Mouse (Mus musculus): Measurements from ENCODE around the gene Cfap100. TPM values are rescaled to one million over a fixed set of nuclear protein-coding genes. Genes with fewer than 3 reads are reported as not detected.
A peak's percentile ranks its signal among the peaks of the same experiment; 100 is the strongest.

The Cfap100 gene
- polyA plus RNA-seq, 1 experiment from 2014 or later = 0.53 TPM

DNA sequence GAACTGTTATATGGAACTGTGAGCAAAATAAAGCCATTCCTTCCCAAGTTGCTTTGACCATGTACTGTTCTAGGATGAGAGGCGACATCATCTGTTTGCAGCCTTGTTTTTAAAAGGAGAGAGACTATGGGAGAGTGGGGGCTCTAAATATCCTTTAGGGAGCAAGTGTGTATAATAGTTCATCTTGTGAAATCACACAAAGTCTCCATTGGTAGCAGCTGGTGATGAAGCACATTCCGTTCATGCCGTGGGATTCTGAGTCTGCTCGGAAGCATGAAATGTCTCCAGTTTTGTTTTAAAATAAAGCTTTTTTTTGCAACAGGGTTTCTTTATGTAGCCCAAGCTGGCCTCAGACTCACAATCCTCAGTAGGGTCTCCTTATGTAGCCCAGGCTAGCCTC is 2.6 kb downstream of the Cfap100 start:
- H3K9ac ChIP-seq (ENCODE audit: low read depth, low read length) = no peak overlapping the region
- H3K4me3 ChIP-seq (ENCODE audit: low read length) = no peak overlapping the region
- H3K4me2 ChIP-seq (replicated peaks; ENCODE audit: low read depth, low read length) = no peak overlapping the region
- no peaks in the 10 kb centered on the region for H3K9me3 ChIP-seq (ENCODE audit: control insufficient read depth, low read length)
- peaks cover 9% of the 10 kb centered on the region; the same call in 1 of the 2 replicates for H3K27me3 ChIP-seq (ENCODE audit: control insufficient read depth, insufficient read depth, low read length)
- H3K4me1 ChIP-seq (ENCODE audit: control insufficient read depth, insufficient read depth, low read length) = peaks cover 10% of the 10 kb centered on the region; the same call in 1 of the 2 replicates
- ATAC-seq (ENCODE audit: low FRiP score, low TSS enrichment) = no peak
- no peaks in the 10 kb centered on the region for H3K36me3 ChIP-seq (ENCODE audit: control insufficient read depth, insufficient read depth, low read length)
- 87% methylated on average over 4 of the region's 4 CpGs for WGBS
- H3K27ac ChIP-seq (ENCODE audit: low read depth, low read length) = no peak overlapping the region

DNA sequence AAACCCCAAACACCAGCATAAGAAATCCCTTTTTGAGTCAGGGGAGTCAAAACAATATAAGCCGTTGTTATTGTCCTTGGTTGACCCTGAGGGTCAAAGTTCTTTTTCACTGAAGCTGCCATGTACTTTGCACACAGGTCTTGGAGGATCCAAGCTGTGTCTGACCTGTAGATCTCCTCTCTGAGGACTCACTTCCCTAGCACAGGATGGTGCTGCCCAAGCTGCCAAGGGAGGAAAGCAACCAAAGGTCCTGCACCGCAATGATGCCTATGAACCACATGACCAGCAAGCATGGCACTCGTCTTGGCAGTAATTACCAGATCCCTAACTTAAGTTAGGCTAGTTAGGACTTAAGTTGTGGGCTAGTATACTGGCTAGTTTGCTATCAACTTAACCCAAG is 3.2 kb downstream of the Cfap100 start:
- Histone ChIP-seq H3K4me2 (replicated peaks; ENCODE audit: low read depth, low read length) (no peak overlapping the region), H3K4me1 (ENCODE audit: control insufficient read depth, insufficient read depth, low read length) (peaks cover 10% of the 10 kb centered on the region; the same call in 1 of the 2 replicates), H3K4me3 (ENCODE audit: low read length) (no peak overlapping the region), H3K9me3 (ENCODE audit: control insufficient read depth, low read length) (no peaks in the 10 kb centered on the region), H3K27ac (ENCODE audit: low read depth, low read length) (no peak overlapping the region), H3K9ac (ENCODE audit: low read depth, low read length) (no peak overlapping the region), H3K27me3 (ENCODE audit: control insufficient read depth, insufficient read depth, low read length) (peaks cover 9% of the 10 kb centered on the region; the same call in 1 of the 2 replicates), H3K36me3 (ENCODE audit: control insufficient read depth, insufficient read depth, low read length) (no peaks in the 10 kb centered on the region)
- WGBS = 91% methylated on average over 3 of the region's 3 CpGs
- ATAC-seq (ENCODE audit: low FRiP score, low TSS enrichment) = no peak

DNA sequence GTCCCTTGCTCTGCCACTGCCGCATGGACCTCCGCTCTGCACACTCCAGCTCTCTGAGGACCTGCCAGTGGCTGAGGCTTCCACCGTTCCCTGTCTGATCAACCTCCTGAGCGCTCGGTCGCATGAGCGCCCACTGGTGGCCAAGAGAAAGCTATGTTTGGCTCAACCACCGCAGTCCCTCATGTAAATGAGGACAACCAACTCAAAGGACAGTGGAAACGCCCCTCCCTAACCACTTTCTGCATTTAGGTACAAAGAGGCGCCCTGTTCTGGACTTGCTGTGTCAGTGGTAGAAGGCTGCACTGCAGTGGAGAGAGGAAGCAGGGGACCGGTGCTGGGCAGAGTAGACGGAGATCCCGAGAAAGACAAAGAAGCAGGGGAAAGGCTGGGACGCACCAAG is 6.0 kb downstream of the Cfap100 start:
- H3K4me3 ChIP-seq (ENCODE audit: low read length) = peak overlapping the region; percentile 16; the same call in 1 of the 2 replicates
- no peak overlapping the region for H3K9ac ChIP-seq (ENCODE audit: low read depth, low read length)
- no peaks in the 10 kb centered on the region for H3K9me3 ChIP-seq (ENCODE audit: control insufficient read depth, low read length)
- H3K36me3 ChIP-seq (ENCODE audit: control insufficient read depth, insufficient read depth, low read length) = no peaks in the 10 kb centered on the region
- 4% methylated on average over 14 of the region's 14 CpGs for WGBS
- 0 out of 2 replicates have a peak, but pooled peaks cover 6% of the 10 kb centered on the region for H3K4me1 ChIP-seq (ENCODE audit: control insufficient read depth, insufficient read depth, low read length)
- no peak overlapping the region for H3K27ac ChIP-seq (ENCODE audit: low read depth, low read length)
- H3K4me2 ChIP-seq (replicated peaks; ENCODE audit: low read depth, low read length) = peak overlapping the region; percentile 36
- peaks cover 6% of the 10 kb centered on the region; the same call in 1 of the 2 replicates for H3K27me3 ChIP-seq (ENCODE audit: control insufficient read depth, insufficient read depth, low read length)
- peak; percentile 87 for ATAC-seq (ENCODE audit: low FRiP score, low TSS enrichment)

DNA sequence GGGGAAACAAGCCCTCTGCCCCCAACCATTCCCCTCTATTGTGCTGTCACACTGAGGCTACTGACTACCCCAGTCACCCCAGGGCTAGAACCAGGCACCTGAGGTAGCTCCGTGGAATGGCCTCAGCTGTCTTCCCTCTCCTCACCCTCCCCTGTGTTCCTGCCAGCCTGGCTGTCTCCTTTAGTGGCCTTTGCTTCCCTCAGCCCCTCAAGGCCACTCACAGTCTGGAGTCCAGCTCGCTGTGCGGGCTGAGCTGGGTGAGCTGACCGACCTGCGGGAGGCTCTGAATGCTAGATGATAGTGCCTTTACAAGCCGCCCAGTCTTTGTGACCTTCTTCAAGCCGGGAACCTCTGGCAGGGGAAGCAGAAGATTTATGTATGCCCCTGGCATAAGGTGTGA is 16.7 kb downstream of the Cfap100 start:
- 58% methylated on average over 7 of the region's 7 CpGs for WGBS
- no peak overlapping the region for H3K27ac ChIP-seq (ENCODE audit: low read depth, low read length)

DNA sequence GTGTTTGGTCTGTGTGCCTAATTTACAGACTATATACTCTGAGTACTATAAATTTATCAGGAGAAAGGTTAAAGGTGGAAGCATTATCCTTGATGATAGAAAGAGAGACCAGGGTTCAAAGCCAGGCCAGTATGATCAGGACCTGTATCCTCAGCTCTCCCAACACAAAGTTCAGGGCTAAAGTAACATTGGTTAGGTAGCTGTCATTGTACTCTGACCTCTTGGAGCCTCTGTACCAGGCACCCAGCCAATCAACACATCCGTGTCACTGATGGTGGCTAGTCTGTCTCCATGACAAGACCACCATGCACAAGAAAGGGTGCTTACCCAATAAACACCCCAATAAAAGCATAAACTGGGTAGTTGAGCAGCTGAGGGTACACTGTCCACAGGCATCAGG is 17.6 kb downstream of the Cfap100 start:
- no peaks in the 10 kb centered on the region for H3K9me3 ChIP-seq (ENCODE audit: control insufficient read depth, low read length)
- no peaks in the 10 kb centered on the region for H3K4me1 ChIP-seq (ENCODE audit: control insufficient read depth, insufficient read depth, low read length)
- H3K27ac ChIP-seq (ENCODE audit: low read depth, low read length) = no peak overlapping the region
- H3K27me3 ChIP-seq (ENCODE audit: control insufficient read depth, insufficient read depth, low read length) = no peaks in the 10 kb centered on the region
- no peak overlapping the region for H3K9ac ChIP-seq (ENCODE audit: low read depth, low read length)
- no peaks in the 10 kb centered on the region; the same call in 1 of the 2 replicates for H3K36me3 ChIP-seq (ENCODE audit: control insufficient read depth, insufficient read depth, low read length)
- H3K4me3 ChIP-seq (ENCODE audit: low read length) = no peak overlapping the region
- no peak for ATAC-seq (ENCODE audit: low FRiP score, low TSS enrichment)
- 67% methylated on average over 1 of the region's 1 CpGs for WGBS
- no peak overlapping the region for H3K4me2 ChIP-seq (replicated peaks; ENCODE audit: low read depth, low read length)

More for the DNA sequence above, 16.7 kb downstream of the Cfap100 start:
- Histone ChIP-seq H3K9me3 (ENCODE audit: control insufficient read depth, low read length) (no peaks in the 10 kb centered on the region), H3K36me3 (ENCODE audit: control insufficient read depth, insufficient read depth, low read length) (no peaks in the 10 kb centered on the region), H3K9ac (ENCODE audit: low read depth, low read length) (no peak overlapping the region), H3K4me1 (ENCODE audit: control insufficient read depth, insufficient read depth, low read length) (no peaks in the 10 kb centered on the region), H3K4me2 (replicated peaks; ENCODE audit: low read depth, low read length) (no peak overlapping the region), H3K4me3 (ENCODE audit: low read length) (no peak overlapping the region), H3K27me3 (ENCODE audit: control insufficient read depth, insufficient read depth, low read length) (no peaks in the 10 kb centered on the region)
- ATAC-seq (ENCODE audit: low FRiP score, low TSS enrichment) = no peak

DNA sequence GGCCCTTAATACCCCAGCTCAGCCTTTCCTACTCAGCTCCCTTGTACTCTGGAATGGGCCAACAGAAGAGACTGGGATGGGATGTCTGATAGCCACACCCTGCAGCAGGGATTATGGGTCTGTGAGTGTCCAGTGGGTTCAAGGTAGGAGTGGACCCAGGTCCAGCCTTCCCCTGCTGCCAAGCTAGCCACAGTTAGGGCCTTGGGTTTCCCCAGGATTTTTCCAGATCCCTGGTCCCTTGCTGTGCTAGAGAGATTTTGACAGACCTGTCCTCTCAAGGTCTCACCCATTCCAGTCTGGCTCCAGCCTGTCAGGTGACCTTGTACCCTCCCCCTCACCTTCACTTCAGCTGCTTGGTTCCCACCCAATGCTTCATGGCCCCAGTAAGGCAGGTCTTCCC is 20.0 kb downstream of the Cfap100 start:
- H3K27me3 ChIP-seq (ENCODE audit: control insufficient read depth, insufficient read depth, low read length) = no peaks in the 10 kb centered on the region
- H3K4me2 ChIP-seq (replicated peaks; ENCODE audit: low read depth, low read length) = no peak overlapping the region
- H3K9me3 ChIP-seq (ENCODE audit: control insufficient read depth, low read length) = no peaks in the 10 kb centered on the region

DNA sequence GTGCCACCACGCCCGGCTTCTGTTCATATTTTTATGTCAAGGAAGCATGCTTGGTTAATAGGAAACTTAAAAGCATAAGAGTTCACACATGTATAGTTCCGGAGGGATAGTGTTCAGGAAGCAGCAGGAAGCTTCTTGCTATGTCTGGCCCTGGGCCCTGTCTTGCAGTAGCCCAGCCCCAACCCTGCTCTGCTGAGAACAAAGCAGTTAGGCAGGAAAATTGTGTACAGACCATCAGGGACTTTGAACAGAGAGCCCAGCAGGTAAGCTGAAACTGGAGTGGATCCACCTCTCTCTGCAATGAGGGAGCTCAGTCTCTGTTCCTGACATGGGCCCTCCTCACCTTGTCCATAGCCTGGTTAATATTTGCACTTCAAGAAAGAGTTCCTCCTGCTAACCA is 31.3 kb downstream of the Cfap100 start:
- Histone ChIP-seq H3K36me3 (ENCODE audit: control insufficient read depth, insufficient read depth, low read length) (peaks cover 7% of the 10 kb centered on the region; the same call in 1 of the 2 replicates), H3K4me2 (replicated peaks; ENCODE audit: low read depth, low read length) (no peak overlapping the region), H3K27ac (ENCODE audit: low read depth, low read length) (no peak overlapping the region), H3K9me3 (ENCODE audit: control insufficient read depth, low read length) (no peaks in the 10 kb centered on the region), H3K27me3 (ENCODE audit: control insufficient read depth, insufficient read depth, low read length) (no peaks in the 10 kb centered on the region), H3K4me1 (ENCODE audit: control insufficient read depth, insufficient read depth, low read length) (no peaks in the 10 kb centered on the region), H3K9ac (ENCODE audit: low read depth, low read length) (no peak overlapping the region), H3K4me3 (ENCODE audit: low read length) (no peak overlapping the region)
- WGBS = 94% methylated on average over 3 of the region's 3 CpGs
- ATAC-seq (ENCODE audit: low FRiP score, low TSS enrichment) = no peak

More for the DNA sequence above, 20.0 kb downstream of the Cfap100 start:
- Histone ChIP-seq H3K27ac (ENCODE audit: low read depth, low read length) (no peak overlapping the region), H3K36me3 (ENCODE audit: control insufficient read depth, insufficient read depth, low read length) (peaks cover 2% of the 10 kb centered on the region; the same call in 1 of the 2 replicates), H3K9ac (ENCODE audit: low read depth, low read length) (no peak overlapping the region), H3K4me3 (ENCODE audit: low read length) (no peak overlapping the region), H3K4me1 (ENCODE audit: control insufficient read depth, insufficient read depth, low read length) (no peaks in the 10 kb centered on the region)
- ATAC-seq (ENCODE audit: low FRiP score, low TSS enrichment) = no peak

DNA sequence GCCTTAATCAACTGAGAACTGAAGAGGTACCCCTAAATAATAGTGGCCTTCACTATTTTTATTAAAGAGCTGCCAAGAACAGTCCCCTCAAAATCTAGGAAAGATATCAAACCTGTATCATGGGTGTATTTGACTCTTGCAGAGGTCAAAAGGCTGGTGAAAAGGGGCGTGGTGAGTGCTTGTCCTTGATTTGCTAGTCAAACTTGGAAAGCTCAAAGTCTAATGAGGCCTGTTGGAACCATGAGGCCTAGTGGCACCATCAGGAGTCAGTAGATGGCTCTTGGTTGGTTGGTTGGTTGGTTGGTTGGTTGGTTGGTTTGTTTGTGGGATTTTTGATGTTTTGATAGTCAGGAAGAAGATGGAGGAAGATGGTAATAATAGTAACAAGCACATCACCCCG is 32.8 kb downstream of the Cfap100 start:
- WGBS = 89% methylated on average over 2 of the region's 2 CpGs
- H3K4me3 ChIP-seq (ENCODE audit: low read length) = no peak overlapping the region
- ATAC-seq (ENCODE audit: low FRiP score, low TSS enrichment) = no peak

DNA sequence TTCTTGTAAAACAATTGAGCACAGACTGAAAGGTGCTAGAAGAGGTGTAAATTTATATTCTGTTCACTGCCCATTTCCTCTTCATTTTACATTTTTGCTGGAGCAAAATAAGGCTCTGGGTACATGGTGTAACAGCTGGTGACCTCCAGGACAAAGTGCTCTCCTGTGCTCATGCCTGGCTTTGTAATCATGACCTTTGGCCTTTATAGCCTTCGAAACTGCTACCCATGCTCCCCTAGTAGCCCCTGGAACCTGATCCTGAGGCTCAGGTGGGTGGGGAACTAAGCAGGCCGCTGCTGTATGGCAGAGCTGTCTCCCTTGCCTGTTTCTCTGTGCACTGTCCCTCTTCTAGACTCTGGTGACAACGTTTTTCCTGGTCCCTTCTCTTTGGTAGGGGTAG is 34.6 kb downstream of the Cfap100 start:
- no peaks in the 10 kb centered on the region for H3K4me1 ChIP-seq (ENCODE audit: control insufficient read depth, insufficient read depth, low read length)
- peaks cover 15% of the 10 kb centered on the region for H3K36me3 ChIP-seq (ENCODE audit: control insufficient read depth, insufficient read depth, low read length)
- 32% methylated on average over 3 of the region's 3 CpGs for WGBS
- H3K27ac ChIP-seq (ENCODE audit: low read depth, low read length) = no peak overlapping the region
- ATAC-seq (ENCODE audit: low FRiP score, low TSS enrichment) = no peak
- H3K9ac ChIP-seq (ENCODE audit: low read depth, low read length) = no peak overlapping the region
- no peak overlapping the region for H3K4me2 ChIP-seq (replicated peaks; ENCODE audit: low read depth, low read length)
- H3K27me3 ChIP-seq (ENCODE audit: control insufficient read depth, insufficient read depth, low read length) = no peaks in the 10 kb centered on the region
- no peaks in the 10 kb centered on the region for H3K9me3 ChIP-seq (ENCODE audit: control insufficient read depth, low read length)
- no peak overlapping the region for H3K4me3 ChIP-seq (ENCODE audit: low read length)

More for the DNA sequence above, 32.8 kb downstream of the Cfap100 start:
- Histone ChIP-seq H3K27me3 (ENCODE audit: control insufficient read depth, insufficient read depth, low read length) (no peaks in the 10 kb centered on the region), H3K4me1 (ENCODE audit: control insufficient read depth, insufficient read depth, low read length) (no peaks in the 10 kb centered on the region), H3K4me2 (replicated peaks; ENCODE audit: low read depth, low read length) (no peak overlapping the region), H3K9me3 (ENCODE audit: control insufficient read depth, low read length) (no peaks in the 10 kb centered on the region), H3K9ac (ENCODE audit: low read depth, low read length) (no peak overlapping the region), H3K27ac (ENCODE audit: low read depth, low read length) (no peak overlapping the region), H3K36me3 (ENCODE audit: control insufficient read depth, insufficient read depth, low read length) (peaks cover 10% of the 10 kb centered on the region; the same call in 1 of the 2 replicates)
